Mouse (Mus musculus) brain, embryonic 14.5 days (tissue): ENCODE results near the gene Baiap2.

Source experiments
- CTCF ChIP-seq: fragments of 200-500 bp; IDR thresholded peaks from 2 replicates; pipeline ENCODE4 v1.5.1; 2012; ENCODE audit warnings: inconsistent platforms, mild to moderate bottlenecking, moderate library complexity, borderline replicate concordance; ENCODE audit not compliant: insufficient read depth, insufficient read length; ENCODE audit errors: extremely low read depth
- POLR2A ChIP-seq: fragments of 200-500 bp; IDR thresholded peaks from 2 replicates; pipeline ENCODE4 v1.6.1; 2012; ENCODE audit warnings: mild to moderate bottlenecking, inconsistent platforms, borderline replicate concordance; ENCODE audit not compliant: poor library complexity, insufficient read depth, insufficient read length, severe bottlenecking; ENCODE audit errors: extremely low read depth

GRCm38 (mm10) chr11:119909436-119909835, 33.1 kb upstream of the Baiap2 start:
- peak; percentile 87 for TF ChIP-seq CTCF
- TF ChIP-seq POLR2A: no peak
